Mouse (Mus musculus): ENCODE measurements at regions not wholly inside any gene's neighbourhood (a gene's known extent, or its start where the extent isn't known, plus 50 kb on each side); places are given as distances from the start of the nearest gene placed in this dataset.

DNA sequence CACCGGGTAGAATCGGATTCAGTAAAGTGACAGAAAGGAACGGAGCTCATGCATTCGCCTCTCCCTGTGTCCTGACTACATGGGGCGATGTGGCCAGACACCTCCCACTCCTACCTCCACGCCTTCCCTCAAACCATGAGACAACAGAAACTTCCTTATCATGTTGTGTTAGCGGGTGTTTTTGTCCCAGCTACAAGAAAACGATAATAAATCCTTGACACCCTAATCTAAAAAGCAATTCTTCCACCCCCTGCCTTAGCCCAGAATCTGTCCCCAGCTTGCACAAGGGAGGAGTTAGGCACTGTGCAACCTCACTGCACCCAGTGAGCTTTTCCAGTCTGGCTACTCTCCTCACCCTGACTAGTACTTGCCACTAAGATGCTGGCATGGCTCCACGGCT is 72.9 kb upstream of the Atl2 start:
- no peak for TF ChIP-seq CTCF (IDR thresholded peaks at IDR 0.05; ENCODE audit: low read depth)
- TF ChIP-seq EP300 (IDR thresholded peaks at IDR 0.05; ENCODE audit: low read depth) = no peak

Measured in heart, postnatal 0 days (tissue).